Mouse (Mus musculus): Measurements from ENCODE around the gene Gsdma3. TPM values are rescaled to one million over a fixed set of nuclear protein-coding genes. Genes with fewer than 3 reads are reported as not detected.
A peak's percentile ranks its signal among the peaks of the same experiment; 100 is the strongest.
"Not testable (repeated sequence)": the region's sequence is repeated elsewhere in the genome, so short reads cannot be mapped to it uniquely, and the experiment has no call there.

Gene Gsdma3
- total RNA-seq, 2 experiments from 2014 or later: 0.30 to 0.36 TPM

DNA sequence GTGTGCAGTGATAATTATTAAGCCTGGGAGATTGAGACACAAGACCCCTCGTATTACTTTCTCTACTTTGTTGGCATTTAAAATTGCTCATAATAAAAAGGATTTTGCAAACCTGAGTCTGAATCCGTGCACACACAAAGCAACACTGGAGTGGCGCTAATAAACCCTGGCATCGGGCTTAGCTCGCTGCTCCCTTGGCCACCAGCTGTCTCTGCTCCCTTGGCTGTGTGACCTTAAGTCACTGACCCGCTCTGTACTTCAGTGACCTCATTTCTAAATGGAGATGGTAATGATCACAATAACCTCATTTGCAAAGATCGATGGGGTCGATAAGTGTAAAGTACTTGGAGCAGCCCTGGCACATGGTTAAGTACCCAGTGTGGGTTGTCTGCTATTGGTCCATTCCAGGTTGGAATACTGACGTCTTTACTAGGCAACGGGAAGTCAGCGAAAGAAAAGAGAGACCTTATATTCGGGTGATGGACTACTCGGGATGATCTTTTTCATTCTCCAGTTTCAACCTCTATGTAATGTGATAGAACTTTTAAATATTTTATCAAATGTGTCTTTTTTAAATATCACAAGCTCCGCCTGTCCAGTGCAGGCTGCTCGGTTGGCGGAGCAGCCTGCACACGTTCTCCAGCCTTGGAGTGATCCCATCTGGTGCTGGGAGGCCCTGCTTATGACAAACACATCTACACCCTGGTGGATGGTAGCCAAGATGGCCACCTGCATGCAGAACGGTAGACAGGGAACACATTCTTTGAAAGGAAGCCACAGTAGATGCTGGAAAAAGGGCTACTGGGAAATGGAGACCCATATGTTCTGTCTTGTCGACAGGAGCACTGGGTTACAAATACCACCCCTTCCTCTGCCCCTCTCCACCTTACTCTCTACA, 35.4 kb upstream of the Gsdma3 start:
- intact Hi-C loops (cut with DNase I): no loop called here
- no peak for DNase-seq (ENCODE audit: extremely low spot score in 1 of 2, low spot score in 2 of 2)

- intact Hi-C loops (cut with DNase I): no loop called here
- no peak for DNase-seq (ENCODE audit: extremely low spot score in 1 of 2, low spot score in 2 of 2)
Observed at GRCm38 (mm10) chr11:98595021-98595420, 31.1 kb upstream of the Gsdma3 start.

GRCm38 (mm10) chr11:98595473-98595872, 30.7 kb upstream of the Gsdma3 start:
- no peak for DNase-seq (ENCODE audit: extremely low spot score in 1 of 2, low spot score in 2 of 2)
- intact Hi-C loops (cut with DNase I): no loop called here

GRCm38 (mm10) chr11:98595955-98596354, 30.2 kb upstream of the Gsdma3 start:
- intact Hi-C loops (cut with DNase I): no loop called here
- DNase-seq (ENCODE audit: extremely low spot score in 1 of 2, low spot score in 2 of 2): no peak

DNA sequence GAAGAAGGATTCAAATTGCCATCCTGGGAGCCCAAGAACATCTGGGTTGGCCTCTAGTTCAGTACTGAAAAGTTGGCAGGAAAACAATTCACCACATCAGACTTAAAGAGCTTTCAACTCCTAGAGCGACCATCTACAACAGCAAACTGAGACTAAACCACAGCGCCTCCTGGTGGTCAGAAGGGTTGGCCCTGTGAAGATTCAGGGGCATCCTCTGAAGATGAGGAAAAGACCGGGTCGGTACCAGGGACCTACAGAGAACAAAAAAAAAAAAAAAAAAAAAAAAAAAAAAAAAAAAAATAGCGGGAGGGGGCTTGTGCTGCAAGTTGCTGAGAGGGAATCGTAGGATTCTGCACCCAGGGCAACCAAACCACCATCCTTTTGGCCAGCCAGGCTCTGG, 28.8 kb upstream of the Gsdma3 start:
- peak in 1 of 2 experiments; percentile 60 for DNase-seq (ENCODE audit: extremely low spot score in 1 of 2, low spot score in 2 of 2)
- intact Hi-C loops (cut with DNase I): no loop called here

- intact Hi-C loops (cut with DNase I): no loop called here
Observed at GRCm38 (mm10) chr11:98597991-98598390, 28.2 kb upstream of the Gsdma3 start, which contains the start of gene Lrrc3c. TSS of gene Lrrc3c (plus strand) at chr11:98598291.

GRCm38 (mm10) chr11:98598851-98599290, 27.3 kb upstream of the Gsdma3 start:
- intact Hi-C loops (cut with DNase I): no loop called here

More at GRCm38 (mm10) chr11:98597991-98598390, 28.2 kb upstream of the Gsdma3 start, which contains the start of gene Lrrc3c:
- no peak for DNase-seq (ENCODE audit: extremely low spot score in 1 of 2, low spot score in 2 of 2)

GRCm38 (mm10) chr11:98599291-98599690, 26.9 kb upstream of the Gsdma3 start:
- no peak for DNase-seq (ENCODE audit: extremely low spot score in 1 of 2, low spot score in 2 of 2)
- intact Hi-C loops (cut with DNase I): no loop called here

More at GRCm38 (mm10) chr11:98598851-98599290, 27.3 kb upstream of the Gsdma3 start:
- no peak for DNase-seq (ENCODE audit: extremely low spot score in 1 of 2, low spot score in 2 of 2)

DNA sequence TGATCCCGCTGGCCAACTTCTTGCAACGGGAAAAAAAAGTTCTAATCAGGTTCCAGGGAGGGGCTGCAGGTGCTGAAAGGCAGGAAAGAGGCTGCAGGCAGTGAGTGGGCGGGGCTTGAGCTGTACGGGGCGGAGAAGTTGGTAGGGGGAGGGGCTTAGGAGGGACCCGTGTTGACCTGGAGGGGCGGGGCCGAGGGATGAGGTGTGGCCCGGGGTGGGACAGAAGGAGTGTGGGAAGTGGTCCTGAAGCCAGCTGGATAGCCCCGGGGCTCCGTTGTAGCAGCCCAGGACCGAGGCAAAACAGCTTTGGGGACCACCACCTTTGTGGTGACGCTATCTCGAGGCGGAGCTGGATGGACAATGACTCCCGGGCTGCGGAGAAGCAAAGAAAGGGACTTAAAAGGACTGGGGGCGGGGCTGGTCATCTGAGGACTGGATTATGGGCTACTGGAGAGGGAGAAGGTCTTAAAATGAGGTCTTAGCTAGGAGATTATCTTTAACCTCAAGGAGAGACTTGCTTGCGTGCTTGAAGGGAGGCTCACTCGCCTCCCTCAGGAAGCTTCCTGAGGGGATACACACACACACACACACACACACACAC, 24.0 kb upstream of the Gsdma3 start:
- DNase-seq (ENCODE audit: extremely low spot score in 1 of 2, low spot score in 2 of 2): no peak
- intact Hi-C loops (cut with DNase I): no loop called here

- intact Hi-C loops (cut with DNase I): no loop called here
- no peak for DNase-seq (ENCODE audit: extremely low spot score in 1 of 2, low spot score in 2 of 2)
Observed at GRCm38 (mm10) chr11:98603953-98604352, 22.2 kb upstream of the Gsdma3 start.

DNA sequence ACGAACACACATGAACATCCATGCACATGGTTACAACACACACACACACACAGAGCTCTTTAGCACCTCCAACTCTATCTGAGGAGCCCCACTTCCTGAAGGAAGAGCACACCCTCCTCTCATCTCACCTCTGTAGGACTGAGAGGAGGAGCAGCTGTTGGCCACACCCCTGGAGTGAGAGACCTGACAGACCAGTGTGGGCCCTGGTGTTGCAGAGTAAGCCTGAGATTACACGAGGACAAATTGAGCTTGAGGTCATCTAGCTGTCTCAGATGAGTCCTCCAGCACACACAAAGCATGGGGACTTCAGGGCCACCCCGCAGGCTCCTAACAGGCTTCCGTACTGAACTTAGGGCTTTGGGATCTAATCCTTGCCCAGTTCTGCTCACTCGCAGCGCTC, 21.2 kb upstream of the Gsdma3 start:
- DNase-seq (ENCODE audit: extremely low spot score in 1 of 2, low spot score in 2 of 2): not testable (repeated sequence)
- intact Hi-C loops (cut with DNase I): loop anchor here (5.0 kb wide), 1 partner anchor 52 kb away; no protein-coding TSS in a partner anchor

DNA sequence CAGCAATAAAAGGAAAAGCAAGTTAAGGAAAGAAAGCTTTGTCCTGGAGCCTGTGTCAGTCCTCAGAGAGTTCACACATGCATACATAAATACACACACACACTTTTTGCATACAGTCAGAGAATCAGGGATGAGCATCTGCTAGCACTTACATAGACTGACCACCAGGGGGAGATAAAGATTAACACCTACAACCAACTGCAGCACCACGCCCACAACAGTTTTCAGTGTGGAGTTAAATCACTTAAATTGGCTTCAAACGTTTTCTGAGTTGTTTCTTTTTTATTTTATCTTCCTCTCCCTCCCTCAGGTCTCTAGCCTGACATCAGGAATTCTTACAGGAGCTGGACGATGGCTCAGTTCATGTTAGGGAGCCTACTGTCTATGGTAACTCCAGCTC, 19.4 kb upstream of the Gsdma3 start:
- intact Hi-C loops (cut with DNase I): loop anchor here (5.0 kb wide), 1 partner anchor 51 kb away; no protein-coding TSS in a partner anchor
- peak; percentile 36 to 51 for DNase-seq (ENCODE audit: extremely low spot score in 1 of 2, low spot score in 2 of 2)

GRCm38 (mm10) chr11:98620791-98621190, 5.4 kb upstream of the Gsdma3 start:
- no peak for DNase-seq (ENCODE audit: extremely low spot score in 1 of 2, low spot score in 2 of 2)
- intact Hi-C loops (cut with DNase I): no loop called here

GRCm38 (mm10) chr11:98623981-98624380, 2.2 kb upstream of the Gsdma3 start:
- intact Hi-C loops (cut with DNase I); DNase-seq (ENCODE audit: extremely low spot score in 1 of 2, low spot score in 2 of 2): not testable (repeated sequence)

DNA sequence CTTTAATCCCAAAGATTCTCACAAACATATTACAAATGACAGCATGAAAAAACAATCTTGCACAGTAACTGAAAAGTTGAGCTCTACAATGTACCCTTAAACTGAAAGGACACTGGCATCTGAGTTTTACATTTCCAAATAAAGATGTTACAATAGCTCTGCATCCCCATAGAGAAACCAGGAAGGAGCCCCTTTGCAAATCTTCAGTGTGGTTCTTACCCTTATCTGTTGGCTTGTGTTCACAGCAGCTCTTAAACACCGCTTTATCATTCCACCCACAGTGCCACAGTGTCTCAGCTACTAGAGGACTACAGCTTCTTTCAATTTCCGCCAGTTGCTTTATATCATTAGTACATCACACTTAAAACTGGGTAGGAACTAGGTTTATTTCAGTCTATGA, 1.8 kb upstream of the Gsdma3 start:
- intact Hi-C loops (cut with DNase I); DNase-seq (ENCODE audit: extremely low spot score in 1 of 2, low spot score in 2 of 2): not testable (repeated sequence)

GRCm38 (mm10) chr11:98628706-98629105, 2.5 kb downstream of the Gsdma3 start:
- intact Hi-C loops (cut with DNase I): no loop called here
- no peak for DNase-seq (ENCODE audit: extremely low spot score in 1 of 2, low spot score in 2 of 2)

DNA sequence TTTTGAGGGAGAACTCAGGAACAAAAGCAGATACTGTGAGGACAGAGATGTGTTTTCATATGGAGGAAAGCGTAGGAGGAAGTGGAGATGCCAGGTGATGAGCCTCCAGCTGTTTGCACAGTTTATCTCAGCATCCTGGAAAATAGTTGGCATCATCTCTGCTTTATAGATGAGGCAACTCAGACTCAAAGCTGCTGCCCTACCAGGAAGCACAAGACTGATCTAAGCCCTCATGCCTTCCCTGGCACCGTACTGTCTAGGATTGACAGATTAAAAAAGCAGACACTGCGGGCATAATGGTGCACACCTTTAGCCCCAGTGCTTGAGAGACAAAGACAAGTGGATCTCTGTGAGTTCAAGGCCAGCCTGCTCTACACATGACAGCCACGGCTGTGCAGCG, 4.5 kb downstream of the Gsdma3 start:
- no peak for DNase-seq (ENCODE audit: extremely low spot score in 1 of 2, low spot score in 2 of 2)
- intact Hi-C loops (cut with DNase I): no loop called here

GRCm38 (mm10) chr11:98635312-98635970, 9.3 kb downstream of the Gsdma3 start:
- peak in 1 of 2 experiments; percentile 31 for DNase-seq (ENCODE audit: extremely low spot score in 1 of 2, low spot score in 2 of 2)
- intact Hi-C loops (cut with DNase I): not testable (repeated sequence)

GRCm38 (mm10) chr11:98637501-98637900, 11.3 kb downstream of the Gsdma3 start:
- intact Hi-C loops (cut with DNase I): no loop called here

More at GRCm38 (mm10) chr11:98637501-98637900, 11.3 kb downstream of the Gsdma3 start:
- no peak for DNase-seq (ENCODE audit: extremely low spot score in 1 of 2, low spot score in 2 of 2)

All from left cerebral cortex, postnatal 10 days (tissue).